Mouse (Mus musculus) cortical plate, adult 2 months (tissue): ENCODE data around the gene C77080. TPM values are rescaled to one million over a fixed set of nuclear protein-coding genes. Genes with fewer than 3 reads are reported as not detected.

Source experiments
- H3K27ac ChIP-seq: fragments of 200-500 bp; 2 replicates; pipeline ENCODE4 v1.5.1; 2012; ENCODE audit warnings: low read length, control low read depth, inconsistent platforms; ENCODE audit not compliant: insufficient read depth
- H3K4me1 ChIP-seq: fragments of 200-500 bp; 2 replicates; pipeline ENCODE4 v1.6.1; 2011; ENCODE audit warnings: low read length; ENCODE audit not compliant: control insufficient read depth, insufficient read depth
- H3K4me3 ChIP-seq: fragments of 200-500 bp; 2 replicates; pipeline ENCODE4 v1.5.1; 2011; ENCODE audit warnings: mild to moderate bottlenecking, low read length, control low read depth; ENCODE audit not compliant: insufficient read depth
- CTCF ChIP-seq: fragments of 200-500 bp; IDR thresholded peaks from 2 replicates; pipeline ENCODE4 v1.5.1; 2011; ENCODE audit warnings: mild to moderate bottlenecking, control low read depth, low read length; ENCODE audit not compliant: insufficient read depth; ENCODE audit errors: extremely low read depth
- POLR2A ChIP-seq: fragments of 200-500 bp; IDR thresholded peaks from 2 replicates; pipeline ENCODE4 v1.6.1; 2011; ENCODE audit warnings: mild to moderate bottlenecking, low read length, control low read depth; ENCODE audit not compliant: insufficient read depth; ENCODE audit errors: extremely low read depth
- polyA plus RNA-seq: library from polyadenylated mRNA; depleted of rRNA; stranded (reverse); fragments of >200 nt; gene quantifications from 2 replicates; pipeline ENCODE4 v1.2.3, GENCODE M21; 2012

The C77080 gene
- polyA plus RNA-seq, 1 experiment = 15.0 TPM

DNA sequence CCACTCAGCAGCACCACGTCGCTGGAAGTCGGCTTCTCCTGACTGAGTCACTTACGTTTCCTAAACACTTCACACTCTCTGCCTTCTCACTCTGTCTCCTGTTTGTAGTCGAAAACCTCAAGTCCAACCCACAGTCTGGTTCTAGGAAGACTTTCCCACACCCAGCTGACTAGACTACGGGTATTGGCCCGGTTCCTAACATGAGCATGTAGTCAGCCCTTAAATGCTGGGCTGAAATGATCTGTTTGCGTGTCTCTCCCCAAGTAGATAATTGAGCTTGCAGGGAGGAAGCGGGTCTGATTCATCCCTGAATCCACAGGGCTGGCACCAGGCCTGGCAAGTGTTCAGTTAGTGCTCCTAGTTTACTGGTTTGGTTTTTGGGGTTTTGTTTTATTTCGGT, 56.5 kb downstream of the C77080 start:
- TF ChIP-seq POLR2A (no peak), CTCF (no peak)
- Histone ChIP-seq H3K4me1 (no peaks in the 10 kb centered on the region), H3K27ac (no peak overlapping the region), H3K4me3 (no peak overlapping the region)

GRCm38 (mm10) chr4:129197514-129197913, 63.7 kb downstream of the C77080 start:
- Histone ChIP-seq H3K27ac (no peak overlapping the region), H3K4me3 (no peak overlapping the region), H3K4me1 (no peaks in the 10 kb centered on the region)
- no peak for TF ChIP-seq POLR2A
- TF ChIP-seq CTCF = no peak

- no peak overlapping the region for H3K4me3 ChIP-seq
- H3K27ac ChIP-seq = no peak overlapping the region
- TF ChIP-seq POLR2A (no peak), CTCF (no peak)
- 0 out of 2 replicates have a peak, but pooled peaks cover 2% of the 10 kb centered on the region for H3K4me1 ChIP-seq
These were observed 66.9 kb downstream of the C77080 start for GRCm38 (mm10) chr4:129194280-129194679.

GRCm38 (mm10) chr4:129191691-129192090, 69.5 kb downstream of the C77080 start:
- no peak for TF ChIP-seq CTCF
- no peak for TF ChIP-seq POLR2A
- H3K27ac ChIP-seq = no peak overlapping the region
- no peak overlapping the region; the same call in 1 of the 2 replicates for H3K4me3 ChIP-seq
- H3K4me1 ChIP-seq = peaks cover 2% of the 10 kb centered on the region; the same call in 1 of the 2 replicates

- TF ChIP-seq CTCF = no peak
- Histone ChIP-seq H3K4me1 (peaks cover 2% of the 10 kb centered on the region; the same call in 1 of the 2 replicates), H3K27ac (no peak overlapping the region), H3K4me3 (peak overlapping the region; percentile 67)
These were observed 70.7 kb downstream of the C77080 start for GRCm38 (mm10) chr4:129190538-129190937.

- Histone ChIP-seq H3K4me3 (peak within 1 kb of the TSS; percentile 67), H3K4me1 (peaks cover 2% of the 10 kb centered on the region; the same call in 1 of the 2 replicates), H3K27ac (peak within 1 kb of the TSS; percentile 40)
- TF ChIP-seq CTCF = no peak
- TF ChIP-seq POLR2A = peak; percentile 85; the same call in 1 of the 2 replicates
These were observed 71.4 kb downstream of the C77080 start, which contains the start of the genes S100pbp and Yars for GRCm38 (mm10) chr4:129189542-129190519. Gene S100pbp (minus strand): TSS chr4:129189727. Gene Yars (plus strand): TSS chr4:129189760.

DNA sequence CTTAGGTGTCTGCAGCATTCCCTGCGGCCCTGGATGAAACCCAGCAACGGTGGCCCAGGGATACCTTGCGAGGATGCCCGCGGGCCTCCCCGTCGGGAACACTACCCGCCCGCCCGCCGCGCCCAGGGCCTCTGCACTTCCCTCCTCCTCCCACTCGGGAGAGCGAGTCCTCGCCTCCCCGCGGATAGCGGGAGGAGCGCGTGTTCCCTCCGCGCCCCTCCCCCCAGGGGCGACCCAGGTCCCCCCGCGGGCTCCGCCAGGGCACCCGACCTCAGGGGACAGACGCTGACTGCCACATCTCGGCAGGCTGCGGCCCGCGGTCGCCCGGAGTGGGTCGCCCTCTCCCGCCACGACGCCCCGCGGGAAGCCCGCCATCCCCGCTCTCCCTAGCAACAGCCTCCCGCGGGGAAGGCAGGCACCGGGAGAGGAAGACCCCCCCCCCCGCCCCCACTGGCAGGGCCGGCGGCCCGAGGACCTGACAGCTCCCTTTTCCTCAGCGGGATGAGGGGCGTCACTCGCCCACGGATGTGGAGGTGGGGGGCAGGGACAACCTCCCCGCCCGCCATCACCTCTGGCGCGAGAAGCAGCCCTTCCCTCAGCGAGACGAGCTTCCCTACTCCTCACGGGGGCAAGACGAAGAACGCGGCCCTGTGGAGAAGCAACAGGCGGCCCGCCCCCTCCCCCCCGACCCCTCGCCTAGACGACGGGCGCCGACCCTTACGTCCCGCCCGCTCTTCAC, 72.2 kb downstream of the C77080 start:
- peaks cover 5% of the 10 kb centered on the region; the same call in 1 of the 2 replicates for H3K4me1 ChIP-seq
- TF ChIP-seq CTCF (no peak), POLR2A (no peak)
- peak overlapping the region; percentile 67 for H3K4me3 ChIP-seq
- peak overlapping the region; percentile 24 for H3K27ac ChIP-seq

DNA sequence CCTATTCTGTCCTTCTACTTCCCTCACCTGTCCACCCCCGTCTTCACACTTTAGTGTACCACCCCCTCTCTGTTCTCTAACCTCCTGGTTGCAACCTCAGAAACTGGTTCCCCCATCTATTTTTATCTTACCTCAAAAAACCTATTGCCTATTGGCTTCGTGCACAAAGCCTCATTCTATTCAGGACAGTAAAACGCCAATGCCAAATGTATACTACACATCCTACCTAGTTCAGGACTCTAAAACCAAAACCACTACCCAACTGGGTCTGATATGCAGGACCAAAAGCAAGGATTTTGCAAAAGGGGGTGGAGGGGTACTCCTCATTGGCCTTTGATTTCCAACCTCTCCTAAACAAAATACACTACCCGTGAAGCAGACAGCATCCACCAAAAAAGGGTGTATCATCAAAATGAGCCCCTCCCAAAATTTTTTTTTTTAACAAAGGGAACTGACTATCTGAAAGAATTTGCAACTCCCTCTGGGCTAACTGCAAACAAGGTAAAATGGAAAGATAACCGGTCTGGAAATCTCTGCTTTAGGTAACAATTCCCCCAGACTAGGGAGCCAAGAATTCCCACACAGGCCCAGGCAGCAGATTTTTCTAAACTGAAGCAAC, 73.1 kb downstream of the C77080 start:
- peaks cover 5% of the 10 kb centered on the region; the same call in 1 of the 2 replicates for H3K4me1 ChIP-seq
- H3K4me3 ChIP-seq = peak overlapping the region; percentile 67
- H3K27ac ChIP-seq = no peak overlapping the region
- TF ChIP-seq POLR2A (no peak), CTCF (no peak)

DNA sequence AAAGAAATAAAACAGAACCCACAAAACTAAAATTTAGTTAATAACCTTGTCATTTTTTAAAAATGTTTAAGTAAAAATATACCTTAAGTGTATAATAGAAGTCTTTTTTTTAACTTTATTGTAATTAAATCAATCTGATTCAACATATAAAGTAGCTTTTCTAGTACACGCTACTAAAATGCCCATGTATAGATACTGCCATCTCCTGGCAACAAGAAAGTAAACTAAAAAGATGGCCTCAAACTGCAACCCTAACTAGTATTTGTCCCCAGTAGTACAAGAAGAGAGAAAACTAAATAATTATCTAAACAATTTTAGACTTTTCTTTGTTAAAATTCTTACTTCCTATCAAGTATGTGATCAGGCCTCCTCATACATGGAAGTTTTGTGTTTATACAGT, 81.6 kb downstream of the C77080 start:
- no peak for TF ChIP-seq CTCF
- no peak for TF ChIP-seq POLR2A
- Histone ChIP-seq H3K4me3 (no peak overlapping the region), H3K4me1 (peaks cover 3% of the 10 kb centered on the region; the same call in 1 of the 2 replicates), H3K27ac (no peak overlapping the region)
